Mouse (Mus musculus) kidney, embryonic 14.5 days (tissue): ENCODE data around the gene Megf9. TPM values are rescaled to one million over a fixed set of nuclear protein-coding genes. Genes with fewer than 3 reads are reported as not detected.
A peak's percentile ranks its signal among the peaks of the same experiment; 100 is the strongest.

ENCODE experiments used
- ATAC-seq: fragments of 200-750 bp; cut with Nextera tagmentation; 2 replicates; pipeline ENCODE4 v1.8.0; 2017; ENCODE audit warnings: moderate number of reproducible peaks, mild to moderate bottlenecking, moderate TSS enrichment, moderate library complexity; ENCODE audit not compliant: low FRiP score, low TSS enrichment
- H3K27ac ChIP-seq: fragments of 300-500 bp; sonication (generic); 2 replicates; pipeline ENCODE4 v1.5.1; 2014; ENCODE audit warnings: low read depth, mild to moderate bottlenecking, low read length, moderate library complexity, mixed read lengths
- H3K27me3 ChIP-seq: fragments of 300-500 bp; sonication (generic); 2 replicates; pipeline ENCODE4 v1.6.1; 2014; ENCODE audit warnings: mild to moderate bottlenecking, low read length; ENCODE audit not compliant: control insufficient read depth, insufficient read depth
- H3K36me3 ChIP-seq: fragments of 300-500 bp; sonication (generic); 2 replicates; pipeline ENCODE4 v1.6.1; 2014; ENCODE audit warnings: low read length, mixed read lengths; ENCODE audit not compliant: control insufficient read depth, insufficient read depth
- H3K4me1 ChIP-seq: fragments of 300-500 bp; sonication (generic); 2 replicates; pipeline ENCODE4 v1.6.1; 2014; ENCODE audit warnings: low read length, mixed read lengths; ENCODE audit not compliant: control insufficient read depth, insufficient read depth
- H3K4me2 ChIP-seq: fragments of 300-500 bp; sonication (generic); replicated peaks from 2 replicates; pipeline ENCODE4 v1.6.1; 2014; ENCODE audit warnings: low read depth, mild to moderate bottlenecking, low read length
- H3K4me3 ChIP-seq: fragments of 300-500 bp; sonication (generic); 2 replicates; pipeline ENCODE4 v1.5.1; 2014; ENCODE audit warnings: mild to moderate bottlenecking, low read length
- H3K9ac ChIP-seq: fragments of 300-500 bp; sonication (generic); 2 replicates; pipeline ENCODE4 v1.6.1; 2014; ENCODE audit warnings: low read depth, mild to moderate bottlenecking, low read length, moderate library complexity
- H3K9me3 ChIP-seq: fragments of 300-500 bp; sonication (generic); 2 replicates; pipeline ENCODE4 v1.6.1; 2016; ENCODE audit warnings: low read length; ENCODE audit not compliant: control insufficient read depth
- WGBS: fragments of 180-500 bp; shearing (Covaris S2); extraction: QIAGEN DNeasy Blood & Tissue Kit; methylation state at CpG from one replicate; pipeline ENCODE4 v1.1.7; 2014; 5-methylcytosine and 5-hydroxymethylcytosine counted together
- polyA plus RNA-seq: library from polyadenylated mRNA; unstranded; fragments of >200 nt; fragmentation: Nextera tagmentation; extraction: Ambion mirVana; gene quantifications from 2 replicates; pipeline ENCODE4 v1.2.1, GENCODE M21; 2014

Megf9 gene
- polyA plus RNA-seq, 1 experiment from 2014 or later = 21.1 TPM

DNA sequence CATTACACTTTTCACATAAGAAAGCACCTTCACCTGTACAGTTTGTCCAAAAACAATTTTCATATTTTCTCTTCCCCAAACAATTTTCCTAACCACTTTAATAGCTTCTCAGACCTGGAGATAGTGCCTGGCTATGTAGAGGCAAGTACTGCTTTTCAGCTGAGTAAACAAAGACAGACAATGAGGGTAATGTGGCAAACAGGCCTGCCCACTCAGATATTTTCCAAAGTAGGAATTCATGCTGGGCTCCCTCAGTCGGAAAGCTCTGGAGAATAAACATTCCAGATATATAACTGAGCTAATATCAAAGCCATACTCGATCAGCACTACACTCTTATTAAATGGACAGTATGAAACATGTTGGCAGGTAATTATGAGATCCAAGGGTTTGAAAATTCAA is 25.2 kb downstream of the Megf9 start:
- Histone ChIP-seq H3K27ac (no peak overlapping the region), H3K4me2 (no peak overlapping the region), H3K36me3 (no peaks in the 10 kb centered on the region), H3K4me1 (no peaks in the 10 kb centered on the region), H3K9me3 (no peaks in the 10 kb centered on the region), H3K27me3 (no peaks in the 10 kb centered on the region), H3K4me3 (no peak overlapping the region), H3K9ac (no peak overlapping the region)
- ATAC-seq = no peak
- WGBS = 48% methylated on average over 2 of the region's 2 CpGs

DNA sequence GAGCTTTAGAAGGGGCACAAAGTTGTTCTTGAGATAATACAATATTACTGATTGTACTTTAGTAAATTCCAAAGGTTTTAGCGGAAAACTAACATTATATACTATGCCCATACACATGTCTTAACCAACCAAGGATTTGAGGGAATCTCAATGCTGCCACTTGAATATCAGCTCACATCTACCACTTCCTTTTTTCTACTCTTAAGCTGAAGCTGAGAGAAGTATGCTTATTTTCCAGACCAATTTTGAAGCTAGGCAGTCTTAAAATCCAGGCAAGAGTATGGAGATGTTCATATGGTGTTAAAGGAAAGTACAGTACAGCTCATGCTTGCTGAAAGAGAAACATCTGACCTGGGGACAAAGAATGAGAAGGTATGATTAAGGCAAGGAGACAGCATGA is 26.6 kb downstream of the Megf9 start:
- Histone ChIP-seq H3K36me3 (no peaks in the 10 kb centered on the region), H3K27me3 (no peaks in the 10 kb centered on the region), H3K9me3 (no peaks in the 10 kb centered on the region), H3K27ac (no peak overlapping the region), H3K4me1 (no peaks in the 10 kb centered on the region), H3K4me2 (no peak overlapping the region), H3K9ac (no peak overlapping the region), H3K4me3 (no peak overlapping the region)
- WGBS = 97% methylated on average over 1 of the region's 1 CpGs
- ATAC-seq = no peak

DNA sequence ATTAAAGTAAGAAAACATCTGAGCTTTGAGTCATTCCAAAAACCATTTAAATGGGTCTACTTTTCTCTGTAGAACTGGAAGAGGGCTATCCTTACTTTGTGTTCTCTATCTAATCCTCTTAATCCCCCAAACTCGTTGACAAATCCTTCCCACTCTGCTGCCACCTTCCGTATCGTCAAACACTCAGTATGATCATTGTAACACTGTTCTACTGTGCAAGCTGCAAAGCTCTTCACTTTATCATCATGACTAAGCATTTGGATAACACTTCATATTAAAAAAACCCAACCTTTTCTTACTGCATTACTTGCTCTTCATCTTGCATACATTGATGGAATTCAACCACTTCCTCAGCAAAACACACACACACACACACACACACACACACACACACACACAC is 28.8 kb downstream of the Megf9 start:
- H3K4me1 ChIP-seq = no peaks in the 10 kb centered on the region
- no peak overlapping the region for H3K4me3 ChIP-seq
- no peak overlapping the region for H3K27ac ChIP-seq
- WGBS = 94% methylated on average over 3 of the region's 3 CpGs
- ATAC-seq = no peak
- H3K36me3 ChIP-seq = no peaks in the 10 kb centered on the region
- H3K27me3 ChIP-seq = no peaks in the 10 kb centered on the region
- H3K4me2 ChIP-seq = no peak overlapping the region
- H3K9ac ChIP-seq = no peak overlapping the region
- no peaks in the 10 kb centered on the region for H3K9me3 ChIP-seq

DNA sequence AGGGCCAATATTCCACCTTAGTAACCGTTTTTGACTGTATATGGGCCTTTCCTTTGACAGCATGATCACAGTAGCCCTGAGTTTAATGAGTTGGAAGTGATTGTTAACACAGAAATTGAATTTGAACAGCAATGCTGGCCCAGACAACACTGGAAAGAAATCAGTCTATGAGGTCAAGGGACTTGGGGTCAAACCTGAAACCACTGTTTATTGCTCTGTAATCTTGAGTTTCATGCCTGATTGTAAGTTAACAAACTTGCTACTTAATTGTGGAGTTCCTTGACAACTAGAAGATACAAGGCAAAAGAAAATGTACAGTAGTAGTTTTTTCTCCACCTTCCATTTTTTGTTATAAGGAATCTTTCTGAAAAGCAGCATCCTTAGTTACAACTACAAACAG is 31.0 kb downstream of the Megf9 start:
- 30% methylated on average over 1 of the region's 1 CpGs for WGBS

DNA sequence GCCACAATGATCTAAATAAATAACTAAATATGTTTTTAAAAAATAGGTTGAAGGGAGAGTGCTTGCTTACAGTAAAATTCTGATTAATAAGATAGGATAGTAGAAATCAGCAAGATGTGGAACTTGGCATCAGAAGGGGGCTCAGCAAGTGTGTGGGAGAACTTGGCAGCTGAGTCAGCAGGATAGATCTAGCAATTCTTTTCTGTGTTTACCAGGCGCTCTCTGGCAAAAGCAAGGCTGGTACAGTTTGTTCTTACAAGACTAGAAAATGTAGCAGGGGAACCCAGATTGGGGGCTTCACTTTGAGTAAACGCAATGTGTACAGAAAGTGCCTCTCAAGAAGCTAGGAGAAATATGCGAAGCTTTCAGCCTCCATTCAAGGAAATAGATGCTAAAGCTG is 35.5 kb downstream of the Megf9 start:
- Histone ChIP-seq H3K27me3 (no peaks in the 10 kb centered on the region), H3K4me2 (no peak overlapping the region), H3K27ac (no peak overlapping the region), H3K9me3 (no peaks in the 10 kb centered on the region), H3K4me1 (no peaks in the 10 kb centered on the region), H3K4me3 (no peak overlapping the region), H3K9ac (no peak overlapping the region), H3K36me3 (no peaks in the 10 kb centered on the region)
- ATAC-seq = no peak
- 94% methylated on average over 3 of the region's 3 CpGs for WGBS

More for the DNA sequence above, 31.0 kb downstream of the Megf9 start:
- Histone ChIP-seq H3K4me1 (no peaks in the 10 kb centered on the region), H3K27me3 (no peaks in the 10 kb centered on the region), H3K27ac (no peak overlapping the region), H3K9ac (no peak overlapping the region), H3K4me2 (no peak overlapping the region), H3K36me3 (no peaks in the 10 kb centered on the region), H3K9me3 (no peaks in the 10 kb centered on the region), H3K4me3 (no peak overlapping the region)
- no peak for ATAC-seq

DNA sequence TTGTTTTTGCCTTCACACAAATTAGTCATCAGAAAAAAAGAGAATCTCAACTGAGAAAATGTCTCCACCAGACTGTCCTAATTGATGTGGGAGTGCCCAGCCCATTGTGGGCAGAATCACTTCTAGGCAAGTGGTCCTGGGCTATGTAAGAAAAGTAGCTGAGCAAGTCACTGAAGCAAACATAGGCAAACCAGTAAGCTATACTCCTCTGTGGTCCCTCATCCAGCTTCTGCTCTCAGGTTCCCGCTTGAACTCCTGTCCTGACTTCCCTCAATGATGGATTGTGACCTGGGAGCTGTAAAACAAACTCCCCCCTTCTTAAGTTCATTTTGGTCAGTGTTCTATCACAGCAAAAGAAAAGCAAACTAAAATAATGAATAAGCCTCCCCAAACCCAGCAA is 37.8 kb downstream of the Megf9 start:
- H3K4me2 ChIP-seq = no peak overlapping the region
- H3K4me1 ChIP-seq = no peaks in the 10 kb centered on the region
- no peak overlapping the region for H3K4me3 ChIP-seq
- no peak overlapping the region for H3K27ac ChIP-seq
- no peaks in the 10 kb centered on the region for H3K36me3 ChIP-seq
- H3K9me3 ChIP-seq = no peaks in the 10 kb centered on the region
- ATAC-seq = peak; percentile 91
- 39% methylated on average over 1 of the region's 1 CpGs for WGBS
- no peaks in the 10 kb centered on the region for H3K27me3 ChIP-seq
- H3K9ac ChIP-seq = no peak overlapping the region

DNA sequence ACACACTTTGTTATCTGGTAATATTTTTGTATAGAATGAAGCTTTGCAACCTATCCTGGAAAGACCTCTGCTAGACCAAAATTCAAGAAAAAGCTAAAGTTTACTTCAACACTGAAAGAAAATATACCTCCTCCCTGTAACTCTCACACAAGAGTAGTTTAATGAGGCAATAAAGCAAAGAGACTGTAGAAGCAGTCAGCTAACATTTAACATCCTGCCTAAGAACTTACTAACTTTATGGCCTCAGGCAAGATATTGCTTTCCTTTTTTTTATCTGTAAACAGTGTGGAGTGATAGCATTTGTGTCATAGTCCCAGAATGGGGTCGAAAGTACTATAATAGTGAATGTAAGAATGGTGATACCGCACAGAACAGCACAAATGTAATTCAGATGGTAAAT is 45.0 kb downstream of the Megf9 start:
- Histone ChIP-seq H3K4me1 (peaks cover 8% of the 10 kb centered on the region; the same call in 1 of the 2 replicates), H3K9me3 (no peaks in the 10 kb centered on the region), H3K9ac (no peak overlapping the region), H3K27me3 (no peaks in the 10 kb centered on the region), H3K36me3 (no peaks in the 10 kb centered on the region), H3K4me3 (no peak overlapping the region), H3K4me2 (no peak overlapping the region), H3K27ac (peak overlapping the region; percentile 12; the same call in 1 of the 2 replicates)
- 14% methylated on average over 2 of the region's 2 CpGs for WGBS
- ATAC-seq = peak; percentile 61; the same call in 1 of the 2 replicates

DNA sequence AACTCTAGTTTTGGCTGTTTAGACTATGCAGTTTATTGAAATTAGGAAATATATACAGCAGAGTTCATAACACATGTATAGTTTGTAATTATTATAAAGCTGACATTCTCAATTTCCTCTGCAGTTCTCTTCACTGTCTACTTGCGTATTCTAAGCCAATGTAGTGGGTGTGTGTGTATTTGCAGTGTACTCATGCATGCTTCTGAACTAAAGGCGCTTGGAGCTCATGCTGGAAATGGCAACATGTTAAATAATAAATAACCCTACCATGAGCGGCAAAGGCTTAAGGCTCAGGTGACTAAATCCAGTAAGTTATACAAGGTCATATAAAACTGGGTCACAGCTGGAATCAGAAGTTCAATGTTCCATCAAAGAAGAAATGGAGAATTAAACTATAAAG is 46.4 kb downstream of the Megf9 start:
- H3K4me1 ChIP-seq = peaks cover 8% of the 10 kb centered on the region; the same call in 1 of the 2 replicates
- H3K36me3 ChIP-seq = no peaks in the 10 kb centered on the region
- H3K4me2 ChIP-seq = no peak overlapping the region
- no peak overlapping the region for H3K9ac ChIP-seq
- no peak overlapping the region for H3K27ac ChIP-seq
- no peaks in the 10 kb centered on the region for H3K27me3 ChIP-seq
- ATAC-seq = no peak
- 39% methylated on average over 3 of the region's 3 CpGs for WGBS
- no peaks in the 10 kb centered on the region for H3K9me3 ChIP-seq
- no peak overlapping the region for H3K4me3 ChIP-seq

DNA sequence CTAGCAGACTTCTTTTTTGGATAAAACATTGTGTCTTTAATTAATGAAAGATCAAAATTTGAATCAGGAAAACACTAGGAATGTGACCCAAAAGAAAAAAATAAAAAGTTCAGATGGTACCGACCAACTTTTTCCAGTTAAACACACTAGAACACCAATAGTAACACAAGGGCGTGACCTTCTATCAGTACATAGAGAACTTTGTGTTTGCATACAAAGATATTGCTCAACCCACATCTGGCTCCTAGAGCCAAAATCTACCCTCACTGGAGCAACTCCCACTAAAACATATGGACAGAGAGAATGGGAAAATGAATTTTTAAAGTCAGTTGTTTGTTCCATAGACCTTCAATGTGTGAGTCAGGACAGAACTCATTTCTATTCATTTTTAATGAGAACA is 50.7 kb downstream of the Megf9 start:
- no peak overlapping the region for H3K4me3 ChIP-seq
- no peak overlapping the region for H3K4me2 ChIP-seq
- ATAC-seq = no peak
- 88% methylated on average over 2 of the region's 2 CpGs for WGBS
- no peak overlapping the region for H3K27ac ChIP-seq
- no peaks in the 10 kb centered on the region for H3K4me1 ChIP-seq
- no peaks in the 10 kb centered on the region for H3K27me3 ChIP-seq
- H3K9me3 ChIP-seq = no peaks in the 10 kb centered on the region
- H3K9ac ChIP-seq = no peak overlapping the region
- no peaks in the 10 kb centered on the region for H3K36me3 ChIP-seq

DNA sequence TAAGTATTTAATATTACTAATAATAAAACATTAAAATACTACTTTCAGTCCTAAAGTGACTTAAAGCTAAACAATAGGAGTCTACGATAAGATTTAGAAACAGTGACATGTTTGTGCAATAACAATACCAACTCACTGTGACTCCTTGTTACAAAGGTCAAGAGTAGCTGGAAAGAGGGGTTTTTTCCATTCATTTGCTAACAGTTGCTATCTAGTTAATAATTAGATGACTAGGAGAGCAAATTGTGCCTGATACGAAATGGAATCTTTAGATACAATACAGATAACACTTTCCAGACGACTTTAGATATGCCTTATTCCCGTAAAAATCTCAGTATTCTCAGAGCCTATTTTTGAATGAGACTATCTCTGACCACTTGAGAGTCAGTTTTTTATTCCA is 52.9 kb downstream of the Megf9 start:
- H3K4me2 ChIP-seq = no peak overlapping the region
- no peak for ATAC-seq
- 77% methylated on average over 4 of the region's 4 CpGs for WGBS
- H3K4me1 ChIP-seq = no peaks in the 10 kb centered on the region
- H3K27me3 ChIP-seq = no peaks in the 10 kb centered on the region
- no peak overlapping the region for H3K27ac ChIP-seq
- H3K4me3 ChIP-seq = no peak overlapping the region
- no peaks in the 10 kb centered on the region for H3K36me3 ChIP-seq
- no peaks in the 10 kb centered on the region for H3K9me3 ChIP-seq
- no peak overlapping the region for H3K9ac ChIP-seq
